Mouse (Mus musculus): ENCODE measurements around the gene Slc10a7. TPM values are rescaled to one million over a fixed set of nuclear protein-coding genes. Genes with fewer than 3 reads are reported as not detected.

Gene Slc10a7
- total and polyA plus RNA-seq, 3 experiments = 13.7 to 27.3 TPM; not detected in 1

- TF ChIP-seq CHD1 (IDR thresholded peaks at IDR 0.05; ENCODE audit: low read depth, low read length) (no peak), TAL1 (IDR thresholded peaks at IDR 0.05; ENCODE audit: low read length) (no peak), ZC3H11A (IDR thresholded peaks at IDR 0.05; ENCODE audit: low read depth, low read length) (no peak), ZKSCAN1 (IDR thresholded peaks at IDR 0.05; ENCODE audit: low read depth, low read length) (no peak), MEF2A (IDR thresholded peaks at IDR 0.05; ENCODE audit: extremely low read depth, insufficient replicate concordance, low read depth, low read length, poor library complexity, severe bottlenecking) (no peak), MAZ (IDR thresholded peaks at IDR 0.05; ENCODE audit: low read depth, low read length) (no peak), ELF1 (IDR thresholded peaks at IDR 0.05; ENCODE audit: low read depth, low read length) (no peak), TCF12 (IDR thresholded peaks at IDR 0.05; ENCODE audit: low read depth, low read length) (no peak), CTCF (IDR thresholded peaks at IDR 0.05 in 2 of 3, conservative IDR thresholded peaks at IDR 0.05 in 1 of 3; ENCODE audit: control insufficient read depth in 1 of 3, insufficient read depth in 1 of 3, low read depth in 2 of 3, low read length in 3 of 3, poor library complexity in 1 of 3, severe bottlenecking in 1 of 3) (no peak), SIN3A (IDR thresholded peaks at IDR 0.05; ENCODE audit: low read length) (no peak), POLR2A (IDR thresholded peaks at IDR 0.05; ENCODE audit: control insufficient read depth in 1 of 2, insufficient read depth in 1 of 2, low read depth in 1 of 2, low read length in 2 of 2, poor library complexity in 1 of 2) (no peak), RAD21 (IDR thresholded peaks at IDR 0.05; ENCODE audit: low read depth, low read length) (no peak), EP300 (IDR thresholded peaks at IDR 0.05; ENCODE audit: low read depth in 1 of 2, low read length in 2 of 2) (no peak)
- no peak overlapping the region for H3K4me3 ChIP-seq (ENCODE audit: control insufficient read depth in 1 of 2, insufficient read depth in 1 of 2, low read depth in 2 of 2, low read length in 2 of 2)
- H3K9me3 ChIP-seq (replicated peaks; ENCODE audit: insufficient read depth, low read length) = no peaks in the 10 kb centered on the region
- no peaks in the 10 kb centered on the region for H3K79me2 ChIP-seq (ENCODE audit: control insufficient read depth, insufficient read depth, low read length, poor library complexity)
- no peaks in the 10 kb centered on the region for H3K36me3 ChIP-seq (ENCODE audit: control insufficient read depth in 1 of 2, insufficient read depth in 2 of 2, low read length in 2 of 2)
- H3K27ac ChIP-seq (ENCODE audit: control insufficient read depth, low read depth, low read length) = no peak overlapping the region
- H3K9ac ChIP-seq (ENCODE audit: control insufficient read depth, low read depth, low read length, poor library complexity, severe bottlenecking) = no peak overlapping the region
- H3K27me3 ChIP-seq (ENCODE audit: control insufficient read depth in 1 of 2, insufficient read depth in 2 of 2, low read length in 2 of 2) = no peaks in the 10 kb centered on the region
- DNase-seq (ENCODE audit: low read depth, low spot score) = no peak
- no peaks in the 10 kb centered on the region for H3K4me1 ChIP-seq (ENCODE audit: control insufficient read depth in 1 of 2, insufficient read depth in 2 of 2, low read length in 2 of 2)
Observed at GRCm38 (mm10) chr8:78714880-78715279, 205.7 kb downstream of the Slc10a7 start.

- Histone ChIP-seq H3K9ac (ENCODE audit: control insufficient read depth, low read depth, low read length, poor library complexity, severe bottlenecking) (no peak overlapping the region), H3K27ac (ENCODE audit: control insufficient read depth, low read depth, low read length) (no peak overlapping the region), H3K79me2 (ENCODE audit: control insufficient read depth, insufficient read depth, low read length, poor library complexity) (no peaks in the 10 kb centered on the region), H3K4me1 (ENCODE audit: control insufficient read depth in 1 of 2, insufficient read depth in 2 of 2, low read length in 2 of 2) (no peaks in the 10 kb centered on the region), H3K36me3 (ENCODE audit: control insufficient read depth in 1 of 2, insufficient read depth in 2 of 2, low read length in 2 of 2) (no peaks in the 10 kb centered on the region), H3K4me3 (ENCODE audit: control insufficient read depth in 1 of 2, insufficient read depth in 1 of 2, low read depth in 2 of 2, low read length in 2 of 2) (no peak overlapping the region), H3K27me3 (ENCODE audit: control insufficient read depth in 1 of 2, insufficient read depth in 2 of 2, low read length in 2 of 2) (no peaks in the 10 kb centered on the region), H3K9me3 (replicated peaks; ENCODE audit: insufficient read depth, low read length) (no peaks in the 10 kb centered on the region)
- DNase-seq (ENCODE audit: low read depth, low spot score) = no peak
- no peak for TF ChIP-seq KAT2A (conservative IDR thresholded peaks at IDR 0.05; ENCODE audit: low read depth, low read length)
- no peak for TF ChIP-seq ZC3H11A (IDR thresholded peaks at IDR 0.05; ENCODE audit: low read depth, low read length)
- no peak for TF ChIP-seq NRF1 (IDR thresholded peaks at IDR 0.05; ENCODE audit: insufficient read depth, low read depth, low read length, poor library complexity, severe bottlenecking)
- TF ChIP-seq CTCF (IDR thresholded peaks at IDR 0.05 in 2 of 3, conservative IDR thresholded peaks at IDR 0.05 in 1 of 3; ENCODE audit: control insufficient read depth in 1 of 3, insufficient read depth in 1 of 3, low read depth in 2 of 3, low read length in 3 of 3, poor library complexity in 1 of 3, severe bottlenecking in 1 of 3) = no peak
- no peak for TF ChIP-seq USF2 (IDR thresholded peaks at IDR 0.05; ENCODE audit: borderline replicate concordance in 1 of 2, insufficient read depth in 1 of 2, low read depth in 1 of 2, low read length in 2 of 2)
- no peak for TF ChIP-seq MAZ (IDR thresholded peaks at IDR 0.05; ENCODE audit: low read depth, low read length)
- no peak for TF ChIP-seq MEF2A (IDR thresholded peaks at IDR 0.05; ENCODE audit: extremely low read depth, insufficient replicate concordance, low read depth, low read length, poor library complexity, severe bottlenecking)
- no peak for TF ChIP-seq TCF12 (IDR thresholded peaks at IDR 0.05; ENCODE audit: low read depth, low read length)
- TF ChIP-seq POLR2AphosphoS2 (IDR thresholded peaks at IDR 0.05; ENCODE audit: low read length) = no peak
- TF ChIP-seq CHD2 (IDR thresholded peaks at IDR 0.05; ENCODE audit: low read length) = no peak
- no peak for TF ChIP-seq POLR2AphosphoS5 (IDR thresholded peaks at IDR 0.05; ENCODE audit: borderline replicate concordance, low read depth, low read length)
- TF ChIP-seq ELF1 (IDR thresholded peaks at IDR 0.05; ENCODE audit: low read depth, low read length) = no peak
- TF ChIP-seq ZKSCAN1 (IDR thresholded peaks at IDR 0.05; ENCODE audit: low read depth, low read length) = no peak
- TF ChIP-seq JUND (IDR thresholded peaks at IDR 0.05; ENCODE audit: low read depth, low read length) = no peak
- TF ChIP-seq MAX (IDR thresholded peaks at IDR 0.05; ENCODE audit: low read length) = no peak
- TF ChIP-seq USF1 (IDR thresholded peaks at IDR 0.05; ENCODE audit: low read depth, low read length) = no peak
- no peak for TF ChIP-seq CHD1 (IDR thresholded peaks at IDR 0.05; ENCODE audit: low read depth, low read length)
- no peak for TF ChIP-seq SIN3A (IDR thresholded peaks at IDR 0.05; ENCODE audit: low read length)
Observed at GRCm38 (mm10) chr8:78716546-78716945, 207.4 kb downstream of the Slc10a7 start.

Data from MEL (cell line).